Mouse (Mus musculus) cerebellum, postnatal 36 days (tissue): ENCODE measurements around the gene E2f2.

Source experiments
- DNase-seq, 2 experiments: peaks; one replicate each; pipeline ENCODE4 v3.0.0; 2021 to 2022; ENCODE audit warnings: mixed read lengths in 2 of 2

E2f2 gene

GRCm38 (mm10) chr4:136206033-136206893 lies 34.1 kb downstream of the E2f2 start, which contains the start of gene Asap3:
Gene Asap3, plus strand, starts transcription at chr4:136206365.
- DNase-seq: peak; percentile 60 to 71

- no peak for DNase-seq
Measured at GRCm38 (mm10) chr4:136206943-136207342, 34.7 kb downstream of the E2f2 start.

GRCm38 (mm10) chr4:136210931-136211330 lies 38.7 kb downstream of the E2f2 start:
- no peak for DNase-seq

GRCm38 (mm10) chr4:136213629-136214028 lies 41.4 kb downstream of the E2f2 start:
- no peak for DNase-seq

- DNase-seq: no peak
Measured at GRCm38 (mm10) chr4:136214828-136215227, 42.6 kb downstream of the E2f2 start.

GRCm38 (mm10) chr4:136215576-136215975 lies 43.4 kb downstream of the E2f2 start:
- DNase-seq: no peak

GRCm38 (mm10) chr4:136217063-136217462 lies 44.9 kb downstream of the E2f2 start:
- no peak for DNase-seq

- DNase-seq: peak in 1 of 2 experiments; percentile 24
Measured at GRCm38 (mm10) chr4:136218595-136219214, 46.5 kb downstream of the E2f2 start.

- DNase-seq: no peak
Measured at GRCm38 (mm10) chr4:136220133-136220775, 48.1 kb downstream of the E2f2 start.

- no peak for DNase-seq
Measured at GRCm38 (mm10) chr4:136223549-136224239, 51.5 kb downstream of the E2f2 start.

- DNase-seq: no peak
Measured at GRCm38 (mm10) chr4:136224240-136224559, 52.0 kb downstream of the E2f2 start.

GRCm38 (mm10) chr4:136224677-136225460 lies 52.7 kb downstream of the E2f2 start:
- DNase-seq: no peak

GRCm38 (mm10) chr4:136227408-136227807 lies 55.2 kb downstream of the E2f2 start:
- no peak for DNase-seq

GRCm38 (mm10) chr4:136228640-136229039 lies 56.4 kb downstream of the E2f2 start:
- DNase-seq: no peak

GRCm38 (mm10) chr4:136238669-136239068 lies 66.5 kb downstream of the E2f2 start:
- no peak for DNase-seq

- no peak for DNase-seq
Measured at GRCm38 (mm10) chr4:136239111-136239510, 66.9 kb downstream of the E2f2 start.

- DNase-seq: peak; percentile 86
Measured at GRCm38 (mm10) chr4:136239622-136240021, 67.4 kb downstream of the E2f2 start.

- no peak for DNase-seq
Measured at GRCm38 (mm10) chr4:136240123-136240522, 67.9 kb downstream of the E2f2 start.

GRCm38 (mm10) chr4:136240955-136241354 lies 68.8 kb downstream of the E2f2 start:
- no peak for DNase-seq

- DNase-seq: peak in 1 of 2 experiments; percentile 12
Measured at GRCm38 (mm10) chr4:136242065-136242703, 70.0 kb downstream of the E2f2 start.

GRCm38 (mm10) chr4:136242728-136243127 lies 70.5 kb downstream of the E2f2 start:
- DNase-seq: no peak

- DNase-seq: no peak
Measured at GRCm38 (mm10) chr4:136244208-136244607, 72.0 kb downstream of the E2f2 start.
